Mouse (Mus musculus) bone marrow, adult 2 months (tissue): Measurements from ENCODE around the gene Spata13.

ENCODE experiments used
- CTCF ChIP-seq: fragments of 200-500 bp; IDR thresholded peaks from 2 replicates; pipeline ENCODE4 v1.5.1; 2011; ENCODE audit warnings: low read length, control low read depth; ENCODE audit not compliant: control insufficient read depth, insufficient read depth
- POLR2A ChIP-seq: fragments of 200-500 bp; IDR thresholded peaks from 2 replicates; pipeline ENCODE4 v1.6.1; 2011; ENCODE audit warnings: low read depth, mild to moderate bottlenecking, control low read depth, low read length, borderline replicate concordance; ENCODE audit not compliant: control insufficient read depth

DNA sequence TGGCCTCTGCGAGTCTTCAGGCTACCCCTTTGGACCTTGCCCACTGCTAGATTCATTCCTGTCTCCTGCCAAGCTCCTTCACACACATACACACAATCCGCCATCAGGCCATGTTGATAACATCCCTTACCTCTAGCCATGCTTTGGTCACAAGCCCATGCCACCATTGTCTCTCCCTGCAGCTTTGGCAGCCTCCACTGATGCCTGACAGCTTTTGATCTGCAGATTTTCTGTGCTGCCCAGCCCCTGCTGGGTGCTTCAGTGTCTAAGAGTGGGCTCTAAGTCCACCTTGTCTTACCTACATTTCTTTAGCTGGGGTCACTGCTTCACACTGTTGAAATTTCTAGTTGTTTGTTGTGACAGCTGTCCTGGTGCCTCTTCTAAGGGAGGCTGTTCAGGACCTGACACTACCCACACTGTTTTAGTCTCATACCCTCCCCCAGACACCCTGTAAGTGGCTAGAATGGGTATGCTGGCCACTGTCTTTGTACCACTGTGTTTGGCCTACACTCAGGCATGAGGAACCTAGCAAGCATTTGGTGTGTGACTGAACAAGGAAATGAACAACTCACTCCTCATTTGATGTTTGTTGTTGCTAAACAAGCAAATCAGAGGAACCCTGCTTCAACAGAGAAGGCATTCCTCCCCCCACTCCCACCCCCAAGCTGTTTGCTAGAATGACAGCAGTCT lies 43.0 kb downstream of the Spata13 start:
- TF ChIP-seq CTCF = no peak
- no peak for TF ChIP-seq POLR2A
